Mouse (Mus musculus): ENCODE measurements at regions not wholly inside any gene's neighbourhood (a gene's known extent, or its start where the extent isn't known, plus 50 kb on each side); places are given as distances from the start of the nearest gene placed in this dataset.
A peak's percentile ranks its signal among the peaks of the same experiment; 100 is the strongest.

GRCm38 (mm10) chr16:12903161-12903560 lies 206.3 kb upstream of the Ercc4 start:
- DNase-seq (ENCODE audit: low read depth), result no peak

- DNase-seq (ENCODE audit: low read depth), result no peak
These were observed 204.5 kb upstream of the Ercc4 start for GRCm38 (mm10) chr16:12904937-12905336.

DNA sequence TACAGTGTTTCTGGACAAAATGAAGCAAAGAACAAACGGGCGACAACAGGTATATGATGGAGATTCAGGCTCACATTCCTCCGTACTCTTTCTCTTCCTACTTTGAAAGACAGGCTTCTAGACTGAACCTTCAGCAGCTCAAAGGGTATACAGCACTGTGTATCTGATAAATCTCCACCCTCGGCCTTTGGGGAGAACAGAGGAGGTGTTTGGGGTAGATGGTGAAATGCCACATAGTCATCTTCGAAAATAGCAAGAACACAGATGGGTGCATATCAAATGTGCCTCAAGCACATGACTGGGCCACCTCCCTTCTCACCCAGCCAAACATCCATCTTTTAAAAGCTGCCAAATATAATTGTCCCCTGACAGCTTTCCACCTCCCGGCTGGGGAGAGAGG lies 184.8 kb upstream of the Ercc4 start:
- DNase-seq (ENCODE audit: low read depth), result no peak

- DNase-seq (ENCODE audit: low read depth), result no peak
These were observed 183.6 kb upstream of the Ercc4 start for GRCm38 (mm10) chr16:12925931-12926330.

DNA sequence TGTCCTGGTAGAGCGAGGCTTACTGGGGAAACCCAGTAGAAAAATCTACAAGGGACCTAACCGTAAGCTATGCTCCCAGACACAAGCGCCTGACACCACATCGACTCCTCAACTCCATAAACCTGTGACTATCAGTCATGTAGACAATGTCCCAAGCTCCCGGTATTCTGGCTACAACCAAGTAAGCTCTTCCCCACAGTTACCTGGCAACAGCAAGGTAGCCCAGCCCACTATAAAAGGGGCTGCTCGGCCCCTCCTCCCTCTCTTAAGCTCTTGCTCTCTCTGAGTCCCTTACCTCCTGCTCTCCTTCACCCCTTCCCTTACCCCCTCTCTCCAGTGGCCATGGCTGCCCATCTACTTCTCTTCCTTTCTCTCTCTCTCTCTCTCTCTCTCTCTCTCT lies 178.4 kb upstream of the Ercc4 start:
- no peak for DNase-seq (ENCODE audit: low read depth)

DNA sequence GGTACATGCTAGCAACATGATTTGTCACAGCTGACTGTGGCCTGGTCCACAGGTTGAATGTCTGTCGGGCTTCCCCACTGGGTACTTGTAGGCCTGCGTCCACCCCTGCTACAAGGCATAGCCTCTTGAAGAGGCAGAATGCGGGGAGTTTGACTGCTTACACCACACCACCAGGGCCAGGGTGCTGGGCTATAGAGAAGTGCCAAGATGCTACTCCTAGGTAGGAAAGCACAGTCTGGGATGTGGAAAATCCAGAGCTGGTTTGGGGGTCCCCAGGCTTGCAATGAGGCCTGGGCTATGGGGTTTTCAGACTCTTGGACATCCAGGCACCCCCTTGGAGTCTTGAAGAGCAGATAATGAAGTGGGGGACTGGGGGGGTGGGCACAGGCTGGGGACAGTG lies 176.5 kb upstream of the Ercc4 start:
- no peak for DNase-seq (ENCODE audit: low read depth)

GRCm38 (mm10) chr16:12934586-12934985 lies 174.9 kb upstream of the Ercc4 start:
- DNase-seq (ENCODE audit: low read depth), result no peak

- DNase-seq (ENCODE audit: low read depth), result no peak
These were observed 174.2 kb upstream of the Ercc4 start for GRCm38 (mm10) chr16:12935266-12935665.

GRCm38 (mm10) chr16:12936571-12936970 lies 172.9 kb upstream of the Ercc4 start:
- no peak for DNase-seq (ENCODE audit: low read depth)

- DNase-seq (ENCODE audit: low read depth), result no peak
These were observed 170.9 kb upstream of the Ercc4 start for GRCm38 (mm10) chr16:12938563-12938962.

DNA sequence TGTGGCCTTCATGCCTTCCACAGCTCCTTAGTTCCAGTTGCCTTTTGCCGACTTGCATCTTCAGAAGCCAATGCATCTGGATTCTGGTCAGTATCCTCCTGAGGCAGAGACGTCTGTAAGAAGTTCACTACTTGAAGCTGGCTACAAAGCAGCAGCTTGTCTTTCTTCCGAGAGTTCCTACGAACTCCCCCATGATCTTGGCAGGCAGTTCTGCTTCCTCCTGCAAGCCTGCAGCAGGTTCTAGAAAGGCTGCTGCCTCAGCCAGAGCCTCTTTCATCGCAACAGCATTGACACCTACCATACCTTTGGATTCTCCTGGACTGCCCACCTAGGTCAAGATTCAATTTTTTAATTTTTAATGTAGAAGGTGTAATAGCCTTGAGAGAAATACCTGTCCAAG lies 158.3 kb upstream of the Ercc4 start:
- no peak for DNase-seq (ENCODE audit: low read depth)

DNA sequence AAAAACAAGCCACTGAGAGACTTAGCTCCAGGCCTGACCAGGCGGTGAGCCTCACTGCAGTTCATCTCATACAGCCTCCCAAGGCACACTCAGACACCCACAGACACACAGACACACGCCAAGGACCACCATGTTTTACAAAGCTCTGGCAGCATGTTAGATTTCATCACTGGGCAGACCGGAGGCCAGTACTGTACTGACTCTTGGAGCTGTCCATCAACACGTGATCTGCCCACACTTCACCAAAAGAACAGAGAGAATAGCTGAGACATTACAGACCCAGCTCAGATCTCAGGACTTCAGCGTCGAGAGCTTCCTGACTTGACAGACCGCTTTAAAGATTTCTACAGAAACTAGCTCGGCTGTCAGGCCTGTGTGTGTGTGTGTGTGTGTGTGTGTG lies 155.5 kb upstream of the Ercc4 start:
- DNase-seq (ENCODE audit: low read depth), result no peak

GRCm38 (mm10) chr16:12956416-12956815 lies 153.1 kb upstream of the Ercc4 start:
- no peak for DNase-seq (ENCODE audit: low read depth)

DNA sequence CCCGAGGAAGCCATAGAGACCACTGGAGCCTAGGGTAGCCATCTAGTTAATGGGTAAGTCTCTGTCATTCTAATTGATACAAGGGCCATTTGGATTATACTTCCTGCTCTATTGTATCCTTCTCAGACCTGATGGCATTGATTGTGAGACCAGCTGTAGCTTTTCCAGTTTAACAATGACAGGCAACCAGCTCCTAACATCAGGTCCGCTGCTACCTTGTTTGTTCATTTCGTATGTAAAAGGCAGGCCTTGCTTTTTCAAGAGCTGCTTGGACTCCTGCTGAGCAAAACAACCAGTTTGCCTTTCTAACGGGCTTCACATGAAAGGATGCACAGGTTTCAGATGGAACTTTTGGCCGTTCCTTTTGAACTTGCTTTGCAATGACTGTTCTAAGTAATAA lies 148.6 kb upstream of the Ercc4 start:
- DNase-seq (ENCODE audit: low read depth), result no peak

DNA sequence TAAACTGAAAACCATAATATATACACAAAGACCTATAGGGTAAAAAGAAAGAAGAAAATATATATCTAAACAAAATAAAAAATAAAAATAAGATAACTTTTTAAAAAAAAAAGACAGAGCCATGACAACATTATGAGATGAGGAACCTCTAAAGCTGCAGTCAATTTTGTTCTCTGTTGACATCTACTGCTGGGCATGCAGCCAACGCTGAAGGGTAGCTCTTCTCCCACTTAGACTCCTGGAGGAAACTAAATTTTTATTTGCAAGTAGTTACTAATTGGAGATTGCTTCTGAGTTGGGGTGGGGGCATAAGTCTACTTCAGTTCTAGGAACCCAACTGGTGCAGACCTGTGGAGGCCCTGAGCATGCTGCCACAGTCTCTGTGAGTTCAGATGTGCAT lies 126.8 kb upstream of the Ercc4 start:
- no peak for DNase-seq (ENCODE audit: low read depth)

- DNase-seq (ENCODE audit: low read depth), result no peak
These were observed 108.1 kb upstream of the Ercc4 start for GRCm38 (mm10) chr16:13001288-13001880.

DNA sequence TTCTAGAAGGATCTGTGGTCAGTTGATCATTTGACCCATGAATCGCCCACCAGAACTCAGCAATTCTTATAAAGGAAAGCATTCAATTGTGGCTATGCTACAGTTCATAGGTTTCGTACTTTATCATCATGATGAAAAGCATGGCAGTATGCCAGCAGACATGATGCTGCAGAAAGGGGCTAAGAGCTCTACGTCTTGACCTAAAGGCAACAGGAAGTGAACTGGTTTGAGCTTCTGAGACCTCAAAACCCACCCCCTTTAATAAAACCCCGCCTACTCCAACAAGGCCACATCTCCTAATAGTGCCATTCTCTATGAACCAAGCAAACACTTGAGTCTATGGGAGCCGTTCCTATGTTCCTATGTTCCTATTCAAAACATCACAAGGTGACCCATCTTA lies 96.6 kb upstream of the Ercc4 start:
- no peak for DNase-seq (ENCODE audit: low read depth)

DNA sequence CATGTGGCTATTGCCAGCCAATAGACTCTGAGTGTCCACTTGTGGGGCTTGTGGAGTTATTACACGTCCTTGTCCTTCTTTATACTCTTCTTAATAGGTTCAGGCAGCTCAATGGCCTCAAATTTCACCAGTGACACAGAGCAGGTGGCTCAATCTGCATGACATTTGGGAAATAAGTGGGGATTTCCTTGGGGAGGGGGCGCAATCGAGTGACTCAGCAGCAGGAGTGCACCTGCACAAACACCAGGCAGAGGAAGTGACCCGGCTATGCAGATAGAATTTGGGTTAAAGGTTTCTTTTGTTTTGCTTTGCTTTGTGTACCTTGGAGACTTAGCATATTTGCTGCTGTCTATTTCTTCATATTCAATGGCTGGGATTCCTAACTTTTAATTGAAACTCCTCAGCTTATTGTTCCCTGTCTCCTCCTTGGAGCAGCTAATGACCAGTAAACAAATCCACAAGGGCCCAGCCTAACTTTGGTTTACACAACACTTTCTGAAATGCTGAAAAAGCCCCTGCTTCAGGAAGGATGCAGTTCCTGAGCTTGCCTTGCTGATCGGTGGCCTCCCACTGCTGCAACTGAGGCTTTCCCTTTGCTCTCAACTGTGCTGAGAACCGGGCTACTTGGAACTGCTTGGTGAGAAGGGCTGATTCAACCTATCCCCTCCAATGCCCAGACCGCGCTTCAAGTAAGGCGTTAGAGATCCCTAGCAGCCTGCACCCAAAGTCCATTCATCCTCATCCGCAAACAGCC lies 95.4 kb upstream of the Ercc4 start:
- DNase-seq (ENCODE audit: low read depth), result no peak

- peak; percentile 7 for DNase-seq (ENCODE audit: low read depth)
These were observed 86.6 kb upstream of the Ercc4 start for GRCm38 (mm10) chr16:13022875-13023274.

GRCm38 (mm10) chr16:13025393-13025792 lies 84.1 kb upstream of the Ercc4 start:
- DNase-seq (ENCODE audit: low read depth), result no peak

DNA sequence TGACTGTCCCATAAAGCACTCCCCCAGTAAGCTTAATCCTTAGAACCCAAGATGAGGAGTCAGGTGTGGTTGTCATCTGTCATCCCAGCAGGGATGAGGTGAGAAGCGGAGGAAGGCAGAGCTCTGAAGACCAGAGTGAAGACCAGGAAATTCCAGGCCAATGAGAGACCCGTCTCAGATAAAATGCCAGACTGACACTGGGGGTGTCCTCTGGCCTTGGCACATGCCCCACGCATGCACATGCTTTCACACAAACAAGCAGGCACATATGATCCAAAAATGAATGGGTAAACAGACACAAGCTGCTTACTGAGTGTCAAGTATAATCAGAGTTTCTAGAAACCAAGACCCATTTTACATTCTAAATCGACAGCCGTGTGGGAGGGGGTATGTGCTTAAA lies 75.3 kb upstream of the Ercc4 start:
- no peak for DNase-seq (ENCODE audit: low read depth)

- no peak for DNase-seq (ENCODE audit: low read depth)
These were observed 72.9 kb upstream of the Ercc4 start for GRCm38 (mm10) chr16:13036596-13036995.

GRCm38 (mm10) chr16:13040312-13041100 lies 69.0 kb upstream of the Ercc4 start:
- no peak for DNase-seq (ENCODE audit: low read depth)

All from c-Kit-positive CD71-positive TER-119-negative erythroid progenitor cells, embryonic 14.5 days (primary cell).